In genomic region chr12:113139908-113140615, GRCm38 (mm10) we compare ENCODE assay signal across 7 mouse cellular contexts. TPM values are rescaled to one million over a fixed set of nuclear protein-coding genes. Genes with fewer than 3 reads are reported as not detected.
DNase-seq lines count a peak whose midpoint lies in the region; ATAC-seq and TF ChIP-seq lines count a peak whose summit lies in the region.

Gene Crip2 (plus strand): TSS chr12:113140236.

- intact Hi-C loops in gastrocnemius, postnatal 36 days (cut with DNase I): no loop called here
- intact Hi-C loops in left cerebral cortex, postnatal 10 days (cut with DNase I): loop anchor here (5.0 kb wide), 1 partner anchor 47 kb away; the partner anchor contains the start of gene Tmem121

- H3K4me2 ChIP-seq in intestine, embryonic 14.5 days (ENCODE audit: low read length): peak within 1 kb of the TSS; percentile 50

- peaks cover 35% of the 10 kb centered on the region for H3K36me3 ChIP-seq in intestine, embryonic 14.5 days (ENCODE audit: control insufficient read depth, insufficient read depth, low read length)
- H3K36me3 ChIP-seq in small intestine, adult 2 months (ENCODE audit: control insufficient read depth, insufficient read depth, low read length): peaks cover 9% of the 10 kb centered on the region

- peak; percentile 87 for ATAC-seq in intestine, embryonic 14.5 days (replicated peaks; ENCODE audit: low FRiP score, low TSS enrichment, low read depth)
- ATAC-seq in megakaryocyte-erythroid progenitor cell, adult 5-6 weeks (replicated peaks; ENCODE audit: low FRiP score, low TSS enrichment, poor library complexity, severe bottlenecking): peak; percentile 57

- WGBS in intestine, embryonic 14.5 days: under 1% methylated on average over 56 of the region's 68 CpGs
- under 1% methylated on average over 68 of the region's 68 CpGs for WGBS in small intestine, adult 2 months

- peak within 1 kb of the TSS; percentile 57; the same call in 1 of the 2 replicates for H3K27ac ChIP-seq in intestine, embryonic 14.5 days (ENCODE audit: low read depth)
- H3K27ac ChIP-seq in small intestine, adult 2 months (ENCODE audit: insufficient read depth, low read depth, low read length): peak within 1 kb of the TSS; percentile 83

- no peak for TF ChIP-seq POLR2A in small intestine, adult 2 months (IDR thresholded peaks at IDR 0.05; ENCODE audit: low read depth, low read length)

- peak within 1 kb of the TSS; percentile 38 for H3K9ac ChIP-seq in intestine, embryonic 14.5 days (ENCODE audit: low read length)

- H3K27me3 ChIP-seq in intestine, embryonic 14.5 days (replicated peaks; ENCODE audit: control insufficient read depth, insufficient read depth, low read length): peaks cover 14% of the 10 kb centered on the region
- H3K27me3 ChIP-seq in small intestine, adult 2 months (ENCODE audit: control insufficient read depth, insufficient read depth, low read length): peaks cover 21% of the 10 kb centered on the region

- no peak for TF ChIP-seq CTCF in small intestine, adult 2 months (IDR thresholded peaks at IDR 0.05; ENCODE audit: extremely low read depth, insufficient read length, insufficient replicate concordance, low read depth, low read length)

- H3K4me3 ChIP-seq in intestine, embryonic 14.5 days (ENCODE audit: low read depth, low read length): peak within 1 kb of the TSS; percentile 48
- peak within 1 kb of the TSS; percentile 82 for H3K4me3 ChIP-seq in small intestine, adult 2 months (ENCODE audit: low read depth, low read length)

- H3K4me1 ChIP-seq in intestine, embryonic 14.5 days (replicated peaks; ENCODE audit: control insufficient read depth, insufficient read depth, low read length): peaks cover 26% of the 10 kb centered on the region
- peaks cover 19% of the 10 kb centered on the region for H3K4me1 ChIP-seq in small intestine, adult 2 months (ENCODE audit: control insufficient read depth, insufficient read depth, insufficient read length, low read length)

- no peaks in the 10 kb centered on the region for H3K9me3 ChIP-seq in intestine, embryonic 14.5 days (ENCODE audit: control insufficient read depth, low read length)

- DNase-seq in adrenal gland, adult 2 months: peak; percentile 92
- peak; percentile 84 for DNase-seq in embryo, embryonic 11.5 days (ENCODE audit: low read depth, low spot score)
- DNase-seq in gastrocnemius, postnatal 36 days: peak; percentile 83 to 84
- DNase-seq in intestine, embryonic 14.5 days (ENCODE audit: low spot score): peak; percentile 92
- peak; percentile 92 to 95 for DNase-seq in left cerebral cortex, postnatal 10 days (ENCODE audit: extremely low spot score in 1 of 2, low spot score in 2 of 2)

RNA-seq across cellular contexts. Expression of gene Crip2, which starts in this region (rescaled TPM):
- 10 to 100 TPM; 57.5 to 58.2 TPM for total RNA-seq in adrenal gland, adult 2 months (2021)
- 159 and 168 TPM in 2 replicates for polyA plus RNA-seq in adrenal gland, adult 2 months (2012; rRNA removed)
- 10 to 100 TPM; 30.9 to 39.3 TPM for total RNA-seq in gastrocnemius, postnatal 36 days (2021)
- 124 and 129 TPM in 2 replicates for polyA plus RNA-seq in intestine, embryonic 14.5 days (2014; fragmentation: Nextera tagmentation; extraction: Ambion mirVana)
- 100 to 1,000 TPM; 220 to 253 TPM for total RNA-seq in left cerebral cortex, postnatal 10 days (2021)
- total RNA-seq in megakaryocyte-erythroid progenitor cell, adult 5-6 weeks (2014; fragmentation: Nextera tagmentation): 26.1 and 45.9 TPM in 2 replicates
- 11.6 and 18.2 TPM in 2 replicates for total RNA-seq in megakaryocyte-erythroid progenitor cell, adult 5-6 weeks (2017)
- 73.8 and 86.3 TPM in 2 replicates for polyA plus RNA-seq in small intestine, adult 2 months (2012; rRNA removed)

Comparison
In these comparisons a context has a peak if more than half of its experiments do, and no peak if none do; other contexts are left out.
1. Peak in every context shown above with its lines: DNase-seq, ATAC-seq, H3K4me3 ChIP-seq and H3K27ac ChIP-seq.